Comparison of ENCODE assay signal across 13 mouse cellular contexts in genomic region chr5:5686973-5687372, GRCm38 (mm10). TPM values are rescaled to one million over a fixed set of nuclear protein-coding genes. Genes with fewer than 3 reads are reported as not detected.
DNase-seq lines count a peak whose midpoint lies in the region; ATAC-seq and TF ChIP-seq lines count a peak whose summit lies in the region.
"Had no signal": no experiment of that assay in that cellular context is flagged by ENCODE, and none has a peak within 500 bp of the region (broad histone marks: within the 10 kb centered on the region; RNA-seq: fewer than 3 reads in every experiment).

No protein-coding gene starts in this region.

- 0 out of 2 replicates have a peak, but pooled peaks cover 4% of the 10 kb centered on the region for H3K4me1 ChIP-seq in kidney, embryonic 14.5 days (ENCODE audit: control insufficient read depth, insufficient read depth, low read length)
- H3K4me1 ChIP-seq in ES-E14 (ENCODE audit: control insufficient read depth in 2 of 2, insufficient read depth in 2 of 2, low read length in 2 of 2, poor library complexity in 1 of 2): peaks cover 5 to 17% of the 10 kb centered on the region in 2 experiments; a peak in 3 of 4 replicates
- H3K4me1 ChIP-seq in embryonic fibroblast, embryonic 13.5 days (ENCODE audit: control insufficient read depth, insufficient read depth, low read length): peaks cover 9% of the 10 kb centered on the region
- H3K4me1 ChIP-seq: megakaryocyte, embryonic 14.5 days had no signal

- in situ Hi-C loops in ES-E14 (cut with MboI; ENCODE audit: low sequenced_read_pairs in 2 of 2, unreplicated experiment in 2 of 2): no loop called here

- no peak overlapping the region for H3K27ac ChIP-seq in kidney, embryonic 14.5 days (ENCODE audit: low read depth, low read length)
- H3K27ac ChIP-seq in ES-E14 (ENCODE audit: insufficient read depth, low read depth, low read length, poor library complexity, severe bottlenecking): peak overlapping the region; percentile 20; the same call in 1 of the 2 replicates
- peak overlapping the region; percentile 88 for H3K27ac ChIP-seq in embryonic fibroblast, embryonic 13.5 days (ENCODE audit: insufficient read depth, low read length)
- H3K27ac ChIP-seq: layer of hippocampus, adult 2 months had no signal

- peak; percentile 77 for ATAC-seq in kidney, embryonic 14.5 days (ENCODE audit: low FRiP score, low TSS enrichment)

- H3K9ac ChIP-seq in kidney, embryonic 14.5 days (ENCODE audit: low read depth, low read length): no peak overlapping the region
- no peak overlapping the region for H3K9ac ChIP-seq in ES-E14 (ENCODE audit: insufficient read depth, low read depth, low read length, poor library complexity, severe bottlenecking)

- TF ChIP-seq POLR2A in embryonic fibroblast, embryonic 13.5 days (IDR thresholded peaks at IDR 0.05; ENCODE audit: low read depth, low read length): no peak

- 3% methylated on average over 1 of the region's 1 CpGs for WGBS in kidney, embryonic 14.5 days

- no peaks in the 10 kb centered on the region for H3K9me3 ChIP-seq in kidney, embryonic 14.5 days (ENCODE audit: control insufficient read depth, low read length)
- H3K9me3 ChIP-seq in ES-E14 (ENCODE audit: control insufficient read depth, insufficient read depth, low read depth, low read length): no peaks in the 10 kb centered on the region
- H3K9me3 ChIP-seq: G1E; megakaryocyte, embryonic 14.5 days had no signal

- DNase-seq in kidney, adult 11 months: no peak
- DNase-seq in 3134 (ENCODE audit: extremely low read depth, insufficient read length, low spot score) (peak; percentile 53), ES-E14 (ENCODE audit: low read depth, low spot score) (peak; percentile 47)
- DNase-seq in B cell, adult 2 months: no peak
- no peak for DNase-seq in thymus, postnatal 0 days (ENCODE audit: low spot score)
- no peak for DNase-seq in heart, postnatal 4 days
- DNase-seq: adrenal gland, postnatal 10 days; heart, postnatal 10 days had no signal

- no peaks in the 10 kb centered on the region; the same call in 1 of the 2 replicates for H3K36me3 ChIP-seq in kidney, embryonic 14.5 days (ENCODE audit: control insufficient read depth, insufficient read depth, low read length)
- no peaks in the 10 kb centered on the region for H3K36me3 ChIP-seq in ES-E14 (ENCODE audit: control insufficient read depth, insufficient read depth, low read length, poor library complexity, severe bottlenecking)
- H3K36me3 ChIP-seq: G1E had no signal

- no peaks in the 10 kb centered on the region for H3K27me3 ChIP-seq in kidney, embryonic 14.5 days (ENCODE audit: control insufficient read depth, insufficient read depth, low read length)

- no peak overlapping the region for H3K4me2 ChIP-seq in kidney, embryonic 14.5 days (replicated peaks; ENCODE audit: low read depth, low read length)

- no peak for TF ChIP-seq CTCF in embryonic fibroblast, embryonic 13.5 days (IDR thresholded peaks at IDR 0.05; ENCODE audit: borderline replicate concordance, insufficient read depth, low read length)

- H3K4me3 ChIP-seq in kidney, embryonic 14.5 days (ENCODE audit: low read length): no peak overlapping the region
- H3K4me3 ChIP-seq in ES-E14 (ENCODE audit: insufficient read depth in 1 of 2, low read depth in 1 of 2, low read length in 2 of 2, poor library complexity in 1 of 2, severe bottlenecking in 1 of 2): no peak overlapping the region
- no peak overlapping the region for H3K4me3 ChIP-seq in embryonic fibroblast, embryonic 13.5 days (ENCODE audit: insufficient read depth, low read length)
- H3K4me3 ChIP-seq: layer of hippocampus, adult 2 months; megakaryocyte, embryonic 14.5 days had no signal

TF ChIP-seq in ES-E14, 5 proteins besides CTCF, POLR2A, EP300 and RAD21:
- TF ChIP-seq MAFK (IDR thresholded peaks at IDR 0.05; ENCODE audit: insufficient read depth, low read depth, low read length) (peak; percentile 90), ZC3H11A (IDR thresholded peaks at IDR 0.05; ENCODE audit: borderline replicate concordance, low read depth, low read length) (no peak), CHD2 (IDR thresholded peaks at IDR 0.05; ENCODE audit: low read depth, low read length) (no peak)

RNA-seq across cellular contexts. Expression of gene Steap2, which starts 7.4 kb away (rescaled TPM):
- 15.6 and 23.8 TPM in 2 replicates for polyA plus RNA-seq in kidney, embryonic 14.5 days (2014; fragmentation: Nextera tagmentation; extraction: Ambion mirVana)
- 26.4 and 33.2 TPM in 2 replicates for total RNA-seq in ES-E14 (2012; rRNA removed)
- 63.5 and 68.2 TPM in 2 replicates for polyA plus RNA-seq in embryonic fibroblast, embryonic 13.5 days (2011; ENCODE audit: insufficient read length, low read depth, missing spikeins)
- polyA plus RNA-seq in thymus, postnatal 0 days (2015; fragmentation: Nextera tagmentation; extraction: Ambion mirVana): 0.49 and 0.57 TPM in 2 replicates
- 1 to 10 TPM; 1.7 to 1.9 TPM for total RNA-seq in heart, postnatal 4 days (2021)
- polyA plus RNA-seq: G1E had no signal

RNA-seq across cellular contexts. Expression of gene Cfap69, which starts 22.9 kb away (rescaled TPM):
- polyA plus RNA-seq in kidney, embryonic 14.5 days (2014; fragmentation: Nextera tagmentation; extraction: Ambion mirVana): 1.5 and 5.5 TPM in 2 replicates
- total RNA-seq in ES-E14 (2012; rRNA removed): 4.3 and 4.6 TPM in 2 replicates
- polyA plus RNA-seq in embryonic fibroblast, embryonic 13.5 days (2011; ENCODE audit: insufficient read length, low read depth, missing spikeins): 3.6 and 5.0 TPM in 2 replicates
- polyA plus RNA-seq in thymus, postnatal 0 days (2015; fragmentation: Nextera tagmentation; extraction: Ambion mirVana): 0.27 and 0.85 TPM in 2 replicates
- total RNA-seq in heart, postnatal 4 days (2021): 1 to 10 TPM; 3.3 to 3.9 TPM
- polyA plus RNA-seq: G1E had no signal

Comparison
In these comparisons a context has a peak if more than half of its experiments do, and no peak if none do; other contexts are left out.
1. DNase-seq: peak in 3134 (single experiment) and ES-E14 (single experiment); none in kidney, adult 11 months (single experiment), B cell, adult 2 months (0 of 2), thymus, postnatal 0 days (single experiment) and heart, postnatal 4 days (single experiment).
2. RNA of gene Steap2, which starts 7.4 kb away (polyA plus RNA-seq): 63.5 to 68.2 TPM in embryonic fibroblast, embryonic 13.5 days and 15.6 to 23.8 TPM in kidney, embryonic 14.5 days; 0.49 to 0.57 TPM in thymus, postnatal 0 days; every median in the first group is over 10 times any median in the second.